Mouse (Mus musculus) adrenal gland, postnatal 36 days (tissue): ENCODE results near the gene Awat2. TPM values are rescaled to one million over a fixed set of nuclear protein-coding genes. Genes with fewer than 3 reads are reported as not detected.
A peak's percentile ranks its signal among the peaks of the same experiment; 100 is the strongest.
"Not testable (repeated sequence)": the region's sequence is repeated elsewhere in the genome, so short reads cannot be mapped to it uniquely, and the experiment has no call there.

Experiments used
- DNase-seq, 2 experiments: peaks; one replicate each; pipeline ENCODE4 v3.0.0; 2021; ENCODE audit warnings: mixed read lengths in 1 of 2
- long read RNA-seq, 2 experiments: library from polyadenylated mRNA; stranded (forward); transcript quantifications; one replicate each; pipeline ENCODE4 v2.0.0; 2021; ENCODE audit warnings: borderline sequencing depth in 2 of 2
- microRNA-seq: library from miRNA; unstranded; fragments of <30 nt; microRNA quantifications from one replicate; pipeline ENCODE4 v1.2.0, GENCODE M21; 2021
- total RNA-seq, 2 experiments: library from RNA; stranded (reverse); gene quantifications; 2 replicates each; pipeline ENCODE4 v1.2.3; 2021

Awat2 gene
- under 1 TPM; 0.89 to 0.95 TPM for total RNA-seq
- long read RNA-seq, experiment 1, partial matches to known transcripts = 0 of 1 reads
- long read RNA-seq, experiment 1, other reads (novel, unspliced or antisense) = 1 of 1 reads
- long read RNA-seq, experiment 2, partial matches to known transcripts = 0 of 1 reads
- long read RNA-seq, experiment 2, other reads (novel, unspliced or antisense) = 1 of 1 reads

GRCm38 (mm10) chrX:100442617-100443016 lies at the start of gene Awat2:
TSS of gene Awat2 (minus strand) at chrX:100442717.
- not testable (repeated sequence) for DNase-seq

- peak; percentile 75 to 82 for DNase-seq
These were observed 37.8 kb upstream of the Awat2 start for GRCm38 (mm10) chrX:100480317-100480716.

- DNase-seq = no peak
These were observed 33.2 kb upstream of the Awat2 start for GRCm38 (mm10) chrX:100475569-100476223.

- peak; percentile 20 to 31 for DNase-seq
These were observed 29.0 kb upstream of the Awat2 start for GRCm38 (mm10) chrX:100471491-100471890.

- peak; percentile 21 to 55 for DNase-seq
These were observed 27.6 kb upstream of the Awat2 start for GRCm38 (mm10) chrX:100470126-100470525.

- no peak for DNase-seq
These were observed 25.5 kb upstream of the Awat2 start for GRCm38 (mm10) chrX:100468047-100468446.

- no peak for DNase-seq
These were observed 1.0 kb upstream of the Awat2 start for GRCm38 (mm10) chrX:100443532-100443931.

GRCm38 (mm10) chrX:100432311-100432710 lies 10.2 kb downstream of the Awat2 start:
- DNase-seq = no peak

- DNase-seq = no peak
These were observed 13.8 kb downstream of the Awat2 start, which contains the start of gene Otud6a for GRCm38 (mm10) chrX:100428693-100429092. TSS of gene Otud6a (plus strand) at chrX:100429013.

GRCm38 (mm10) chrX:100409245-100409644 lies 33.3 kb downstream of the Awat2 start:
- DNase-seq = no peak

- DNase-seq = no peak
These were observed 40.9 kb downstream of the Awat2 start for GRCm38 (mm10) chrX:100401657-100402056.

- DNase-seq = no peak
These were observed 41.6 kb downstream of the Awat2 start for GRCm38 (mm10) chrX:100400900-100401299.

- peak; percentile 47 to 53 for DNase-seq
These were observed 47.5 kb downstream of the Awat2 start for GRCm38 (mm10) chrX:100395026-100395425.

- no peak for DNase-seq
These were observed 48.2 kb downstream of the Awat2 start for GRCm38 (mm10) chrX:100394223-100394861.

GRCm38 (mm10) chrX:100392304-100392703 lies 50.2 kb downstream of the Awat2 start:
- DNase-seq = peak; percentile 19 to 38

- DNase-seq = no peak
These were observed 52.6 kb downstream of the Awat2 start for GRCm38 (mm10) chrX:100389887-100390286.

GRCm38 (mm10) chrX:100356974-100357373 lies 85.5 kb downstream of the Awat2 start:
- no peak for DNase-seq

Small RNA genes within 50 kb of the gene (microRNA-seq; reads per million reads assigned to microRNA genes)
- gene Mir676 = 1,619 reads per million, percentile 83 among the genes with 10 or more reads in this experiment

Other genes with a start within 250 kb of the Awat2 start
- gene Otud6a, start 13.7 kb downstream of the Awat2 start, total RNA-seq = not detected
- gene Igbp1, start 51.6 kb upstream of the Awat2 start, total RNA-seq = 10 to 100 TPM; 59.7 to 67.5 TPM
- not detected for gene Dgat2l6, start 82.1 kb upstream of the Awat2 start, total RNA-seq
- gene Awat1, start 129.5 kb upstream of the Awat2 start, total RNA-seq = not detected
- not detected for gene P2ry4, start 152.2 kb upstream of the Awat2 start, total RNA-seq
- gene Arr3, start 162.8 kb upstream of the Awat2 start, total RNA-seq = not detected
- gene Kif4, start 183.0 kb upstream of the Awat2 start, total RNA-seq = 1 to 10 TPM; 1.7 to 2.8 TPM
- 10 to 100 TPM; 45.6 to 52.2 TPM for gene Pdzd11, start 183.9 kb upstream of the Awat2 start, total RNA-seq